ENCODE assay signal across 32 mouse cellular contexts in the genomic region with DNA sequence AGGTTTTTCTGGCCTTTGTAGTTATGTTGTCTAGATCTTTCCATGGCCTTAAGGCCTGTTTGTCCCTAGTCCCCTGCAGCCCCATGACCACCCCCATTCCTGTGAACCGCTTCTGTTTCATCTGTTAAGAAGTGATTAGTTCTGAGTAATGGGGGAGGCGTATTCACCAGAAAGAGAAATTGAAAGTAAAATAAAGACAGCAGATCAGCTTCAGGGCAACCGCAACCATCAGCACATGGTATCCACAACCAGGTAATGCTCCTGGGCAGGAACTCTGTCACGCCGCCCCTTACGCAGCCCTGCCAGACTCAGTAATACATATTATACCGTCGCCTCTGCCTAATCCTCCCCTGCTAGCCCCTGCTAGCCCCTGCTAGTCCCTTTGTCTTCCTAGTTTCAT. TPM values are rescaled to one million over a fixed set of nuclear protein-coding genes. Genes with fewer than 3 reads are reported as not detected.
A peak's percentile ranks its signal among the peaks of the same experiment; 100 is the strongest.
DNase-seq lines count a peak whose midpoint lies in the region; ATAC-seq and TF ChIP-seq lines count a peak whose summit lies in the region.
"Had no signal": no experiment of that assay in that cellular context is flagged by ENCODE, and none has a peak within 500 bp of the region (broad histone marks: within the 10 kb centered on the region; RNA-seq: fewer than 3 reads in every experiment).

No protein-coding gene starts in this region.

- no peak overlapping the region for H3K4me2 ChIP-seq in kidney, embryonic 14.5 days (replicated peaks; ENCODE audit: low read depth, low read length)
- 0 out of 2 replicates have a peak overlapping the region, but pooled peaks have one; percentile 2 for H3K4me2 ChIP-seq in liver, embryonic 12.5 days
- H3K4me2 ChIP-seq: embryonic facial prominence, embryonic 13.5 days; forebrain, embryonic 13.5 days; heart, embryonic 11.5 days; hindbrain, embryonic 13.5 days; limb, embryonic 12.5 days; lung, embryonic 15.5 days; neural tube, embryonic 12.5 days had no signal

- 0 out of 2 replicates have a peak, but pooled peaks cover 5% of the 10 kb centered on the region for H3K4me1 ChIP-seq in kidney, embryonic 14.5 days (ENCODE audit: control insufficient read depth, insufficient read depth, low read length)
- peaks cover 11 to 14% of the 10 kb centered on the region in 2 experiments for H3K4me1 ChIP-seq in ES-E14 (ENCODE audit: control insufficient read depth in 2 of 2, insufficient read depth in 2 of 2, low read length in 2 of 2, poor library complexity in 1 of 2)
- H3K4me1 ChIP-seq in liver, embryonic 12.5 days: peaks cover 45% of the 10 kb centered on the region

- DNase-seq in kidney, adult 9 months: peak; percentile 11
- no peak for DNase-seq in ES-E14 (ENCODE audit: low read depth, low spot score)
- no peak for DNase-seq in adrenal gland, postnatal 4 days (ENCODE audit: low spot score in 2 of 2)
- DNase-seq in lung, postnatal 10 days: no peak
- no peak for DNase-seq in heart, postnatal 25 days (ENCODE audit: low spot score)
- DNase-seq: adrenal gland, postnatal 14 days; cerebellum, adult 8-10 months; cerebellum, postnatal 36 days; embryo, embryonic 11 days; gastrocnemius, adult 2 months; kidney, postnatal 4 days; lung, postnatal 4 days; midbrain, embryonic 14.5 days; retina, postnatal 1 day; thymus, postnatal 14 days had no signal

- H3K9ac ChIP-seq in kidney, embryonic 14.5 days (ENCODE audit: low read depth, low read length): no peak overlapping the region
- H3K9ac ChIP-seq in ES-E14 (ENCODE audit: insufficient read depth, low read depth, low read length, poor library complexity, severe bottlenecking): peak overlapping the region; percentile 49; the same call in 1 of the 2 replicates
- no peak overlapping the region for H3K9ac ChIP-seq in liver, embryonic 12.5 days
- H3K9ac ChIP-seq: embryonic facial prominence, embryonic 13.5 days; forebrain, embryonic 13.5 days; hindbrain, embryonic 13.5 days; limb, embryonic 12.5 days; liver, embryonic 14.5 days; lung, embryonic 15.5 days; neural tube, embryonic 12.5 days had no signal

- no peak overlapping the region for H3K27ac ChIP-seq in kidney, embryonic 14.5 days (ENCODE audit: low read depth, low read length)
- no peak overlapping the region for H3K27ac ChIP-seq in ES-E14 (ENCODE audit: insufficient read depth, low read depth, low read length, poor library complexity, severe bottlenecking)
- H3K27ac ChIP-seq in liver, embryonic 12.5 days: no peak overlapping the region
- H3K27ac ChIP-seq: embryonic facial prominence, embryonic 13.5 days; forebrain, embryonic 13.5 days; gastrocnemius, adult 2 months; hindbrain, embryonic 13.5 days; limb, embryonic 12.5 days; liver, embryonic 14.5 days; lung, embryonic 15.5 days; neural tube, embryonic 12.5 days had no signal

- H3K27me3 ChIP-seq in kidney, embryonic 14.5 days (ENCODE audit: control insufficient read depth, insufficient read depth, low read length): no peaks in the 10 kb centered on the region
- H3K27me3 ChIP-seq in liver, embryonic 12.5 days (replicated peaks): no peaks in the 10 kb centered on the region
- H3K27me3 ChIP-seq: embryonic facial prominence, embryonic 13.5 days; forebrain, embryonic 13.5 days; hindbrain, embryonic 13.5 days; limb, embryonic 12.5 days; lung, embryonic 15.5 days; neural tube, embryonic 12.5 days; Patski had no signal

- H3K36me3 ChIP-seq in kidney, embryonic 14.5 days (ENCODE audit: control insufficient read depth, insufficient read depth, low read length): no peaks in the 10 kb centered on the region
- H3K36me3 ChIP-seq in ES-E14 (ENCODE audit: control insufficient read depth, insufficient read depth, low read length, poor library complexity, severe bottlenecking): no peaks in the 10 kb centered on the region
- no peaks in the 10 kb centered on the region for H3K36me3 ChIP-seq in liver, embryonic 12.5 days
- H3K36me3 ChIP-seq: embryonic facial prominence, embryonic 13.5 days; limb, embryonic 12.5 days; lung, embryonic 15.5 days; neural tube, embryonic 12.5 days had no signal

- WGBS in kidney, embryonic 14.5 days: 96% methylated on average over 8 of the region's 8 CpGs
- 75% methylated on average over 8 of the region's 8 CpGs for WGBS in liver, embryonic 12.5 days (ENCODE audit: insufficient replicate concordance)

- intact Hi-C loops in heart, postnatal 25 days (cut with DNase I): no loop called here

- no peak for ATAC-seq in kidney, embryonic 14.5 days (ENCODE audit: low FRiP score, low TSS enrichment)
- no peak for ATAC-seq in liver, embryonic 12.5 days
- ATAC-seq: forebrain, embryonic 13.5 days; intestine, embryonic 16.5 days; Patski had no signal

- in situ Hi-C loops in ES-E14 (cut with MboI; ENCODE audit: low sequenced_read_pairs in 2 of 2, unreplicated experiment in 2 of 2): no loop called here

- H3K4me3 ChIP-seq in kidney, embryonic 14.5 days (ENCODE audit: low read length): no peak overlapping the region
- H3K4me3 ChIP-seq in ES-E14 (ENCODE audit: insufficient read depth in 1 of 2, low read depth in 1 of 2, low read length in 2 of 2, poor library complexity in 1 of 2, severe bottlenecking in 1 of 2): no peak overlapping the region
- H3K4me3 ChIP-seq in liver, embryonic 12.5 days: no peak overlapping the region
- H3K4me3 ChIP-seq: embryonic facial prominence, embryonic 13.5 days; forebrain, embryonic 13.5 days; gastrocnemius, adult 2 months; hindbrain, embryonic 13.5 days; limb, embryonic 12.5 days; lung, embryonic 15.5 days; neural tube, embryonic 12.5 days had no signal

- H3K9me3 ChIP-seq in kidney, embryonic 14.5 days (ENCODE audit: control insufficient read depth, low read length): no peaks in the 10 kb centered on the region
- H3K9me3 ChIP-seq in ES-E14 (ENCODE audit: control insufficient read depth, insufficient read depth, low read depth, low read length): no peaks in the 10 kb centered on the region
- H3K9me3 ChIP-seq in liver, embryonic 12.5 days (replicated peaks): no peaks in the 10 kb centered on the region
- H3K9me3 ChIP-seq: embryonic facial prominence, embryonic 13.5 days; forebrain, embryonic 13.5 days; hindbrain, embryonic 13.5 days; limb, embryonic 12.5 days; lung, embryonic 15.5 days; neural tube, embryonic 12.5 days had no signal

TF ChIP-seq in ES-E14, 5 proteins besides CTCF, POLR2A, EP300 and RAD21:
- no peak for TF ChIP-seq ZC3H11A (IDR thresholded peaks at IDR 0.05; ENCODE audit: borderline replicate concordance, low read depth, low read length)
- no peak for TF ChIP-seq ZNF384 (IDR thresholded peaks at IDR 0.05; ENCODE audit: low read depth, low read length)
- no peak for TF ChIP-seq MAFK (IDR thresholded peaks at IDR 0.05; ENCODE audit: insufficient read depth, low read depth, low read length)
- no peak for TF ChIP-seq CHD2 (IDR thresholded peaks at IDR 0.05; ENCODE audit: low read depth, low read length)
- no peak for TF ChIP-seq HCFC1 (IDR thresholded peaks at IDR 0.05; ENCODE audit: borderline replicate concordance, insufficient read depth, low read length)

RNA-seq across cellular contexts. Expression of gene Zfp1, which starts 2.5 kb away (rescaled TPM):
- 23.3 and 24.8 TPM in 2 replicates for polyA plus RNA-seq in kidney, embryonic 14.5 days (2014; fragmentation: Nextera tagmentation; extraction: Ambion mirVana)
- 18.0 and 18.7 TPM in 2 replicates for total RNA-seq in ES-E14 (2012; rRNA removed)
- polyA plus RNA-seq in liver, embryonic 12.5 days (2016; fragmentation: Nextera tagmentation; extraction: Ambion mirVana): 7.4 and 8.4 TPM in 2 replicates
- total RNA-seq in adrenal gland, postnatal 4 days (2021): 10 to 100 TPM; 15.5 to 17.0 TPM
- total RNA-seq in heart, postnatal 25 days (2021): 1 to 10 TPM; 7.4 to 7.5 TPM

RNA-seq across cellular contexts. Expression of gene Ldhd, which starts 15.5 kb away (rescaled TPM):
- polyA plus RNA-seq in kidney, embryonic 14.5 days (2014; fragmentation: Nextera tagmentation; extraction: Ambion mirVana): 0.53 and 0.99 TPM in 2 replicates
- total RNA-seq in ES-E14 (2012; rRNA removed): 0.49 and 1.5 TPM in 2 replicates
- 0.11 and 0.12 TPM in 2 replicates for polyA plus RNA-seq in liver, embryonic 12.5 days (2016; fragmentation: Nextera tagmentation; extraction: Ambion mirVana)
- total RNA-seq in adrenal gland, postnatal 4 days (2021): 10 to 100 TPM; 22.0 to 23.2 TPM
- total RNA-seq in heart, postnatal 25 days (2021): 10 to 100 TPM; 25.1 to 28.1 TPM

RNA-seq across cellular contexts. Expression of gene Ctrb1, which starts 45.1 kb away (rescaled TPM):
- polyA plus RNA-seq in kidney, embryonic 14.5 days (2014; fragmentation: Nextera tagmentation; extraction: Ambion mirVana): not detected in 2 replicates
- total RNA-seq in ES-E14 (2012; rRNA removed): 0.22 and 0.48 TPM in 2 replicates
- polyA plus RNA-seq in liver, embryonic 12.5 days (2016; fragmentation: Nextera tagmentation; extraction: Ambion mirVana): not detected in 2 replicates
- 1,000 to 10,000 TPM in 1 of 2 experiments, 1 to 10 TPM in 1; 1.1 to 5,957 TPM for total RNA-seq in adrenal gland, postnatal 4 days (2021)
- not detected for total RNA-seq in heart, postnatal 25 days (2021)
- total RNA-seq: gastrocnemius, adult 2 months; left cerebral cortex, postnatal 14 days; megakaryocyte-erythroid progenitor cell, adult 5-6 weeks had no signal
- polyA plus RNA-seq: embryonic facial prominence, embryonic 13.5 days; heart, embryonic 11.5 days; heart, postnatal 0 days; hindbrain, embryonic 13.5 days; kidney, embryonic 16.5 days; limb, embryonic 12.5 days; midbrain, embryonic 14.5 days; neural tube, embryonic 12.5 days; Patski; stomach, embryonic 14.5 days had no signal
